Mouse (Mus musculus) limb, embryonic 14.5 days (tissue): ENCODE measurements around the gene Lrrc36. TPM values are rescaled to one million over a fixed set of nuclear protein-coding genes. Genes with fewer than 3 reads are reported as not detected.

Experiments
- ATAC-seq: fragments of 200-750 bp; cut with Nextera tagmentation; 2 replicates; pipeline ENCODE4 v1.8.0; 2017; ENCODE audit warnings: low read depth, moderate number of reproducible peaks, moderate TSS enrichment; ENCODE audit not compliant: low FRiP score
- DNase-seq: peaks from one replicate; pipeline ENCODE4 v3.0.0-alpha.2; 2015; ENCODE audit warnings: low spot score
- H3K27ac ChIP-seq: fragments of 300-500 bp; sonication (generic); replicated peaks from 2 replicates; pipeline ENCODE4 v1.5.1; 2014; ENCODE audit warnings: low read depth, mild to moderate bottlenecking, low read length, moderate library complexity, mixed read lengths
- H3K27me3 ChIP-seq: fragments of 300-500 bp; sonication (generic); 2 replicates; pipeline ENCODE4 v1.6.1; 2014; ENCODE audit warnings: low read length, mixed read lengths; ENCODE audit not compliant: control insufficient read depth, insufficient read depth
- H3K36me3 ChIP-seq: fragments of 300-500 bp; sonication (generic); 2 replicates; pipeline ENCODE4 v1.6.1; 2014; ENCODE audit warnings: mild to moderate bottlenecking, low read length, moderate library complexity, mixed read lengths; ENCODE audit not compliant: control insufficient read depth, insufficient read depth
- H3K4me1 ChIP-seq: fragments of 300-500 bp; sonication (generic); 2 replicates; pipeline ENCODE4 v1.6.1; 2014; ENCODE audit warnings: antibody characterized with exemption, low read length, mixed read lengths; ENCODE audit not compliant: control insufficient read depth, insufficient read depth
- H3K4me2 ChIP-seq: fragments of 300-500 bp; sonication (generic); replicated peaks from 2 replicates; pipeline ENCODE4 v1.6.1; 2014; ENCODE audit warnings: low read depth, mild to moderate bottlenecking, low read length, moderate library complexity; ENCODE audit not compliant: severe bottlenecking
- H3K4me3 ChIP-seq: fragments of 300-500 bp; sonication (generic); replicated peaks from 2 replicates; pipeline ENCODE4 v1.5.1; 2014; ENCODE audit warnings: low read length
- H3K9ac ChIP-seq: fragments of 300-500 bp; sonication (generic); 2 replicates; pipeline ENCODE4 v1.6.1; 2014; ENCODE audit warnings: mild to moderate bottlenecking, low read depth, low read length, moderate library complexity; ENCODE audit not compliant: severe bottlenecking
- H3K9me3 ChIP-seq: fragments of 300-500 bp; sonication (generic); 2 replicates; pipeline ENCODE4 v1.6.1; 2016; ENCODE audit warnings: low read length; ENCODE audit not compliant: control insufficient read depth
- POLR2A ChIP-seq: fragments of 200-500 bp; IDR thresholded peaks from 2 replicates; pipeline ENCODE4 v1.8.0; 2012; ENCODE audit warnings: inconsistent platforms, mild to moderate bottlenecking, moderate library complexity, borderline replicate concordance; ENCODE audit not compliant: insufficient read depth, insufficient read length; ENCODE audit errors: extremely low read depth
- WGBS: fragments of 180-500 bp; shearing (Covaris S2); extraction: QIAGEN DNeasy Blood & Tissue Kit; methylation state at CpG from one replicate; pipeline ENCODE4 v1.1.7; 2014; 5-methylcytosine and 5-hydroxymethylcytosine counted together
- polyA plus RNA-seq, 2 experiments: library from polyadenylated mRNA; depleted of rRNA in 1 of 2; stranded (reverse) in 1 of 2; unstranded in 1 of 2; fragments of >200 nt; fragmentation: Nextera tagmentation in 1 of 2; extraction: Ambion mirVana in 1 of 2; gene quantifications; 2 replicates each; pipeline versions ENCODE4 v1.2.1 to v1.2.3; 2012 to 2014

Gene Lrrc36
- polyA plus RNA-seq, 2 experiments = 0.62 to 0.84 TPM

- peaks cover 2% of the 10 kb centered on the region for H3K9me3 ChIP-seq
- WGBS = 60% methylated on average over 7 of the region's 7 CpGs
- no peak for TF ChIP-seq POLR2A
Observed at GRCm38 (mm10) chr8:105408331-105408730, 5.0 kb upstream of the Lrrc36 start.

GRCm38 (mm10) chr8:105409947-105410346 lies 3.4 kb upstream of the Lrrc36 start:
- Histone ChIP-seq H3K4me1 (peaks cover 4% of the 10 kb centered on the region), H3K9ac (no peak overlapping the region), H3K9me3 (peaks cover 4% of the 10 kb centered on the region), H3K4me3 (no peak overlapping the region), H3K27ac (no peak overlapping the region), H3K4me2 (no peak overlapping the region), H3K27me3 (peaks cover 24% of the 10 kb centered on the region), H3K36me3 (no peaks in the 10 kb centered on the region)
- DNase-seq = no peak
- TF ChIP-seq POLR2A = no peak
- WGBS = 95% methylated on average over 6 of the region's 6 CpGs
- ATAC-seq = no peak

More at GRCm38 (mm10) chr8:105408331-105408730, 5.0 kb upstream of the Lrrc36 start:
- no peak overlapping the region for H3K4me3 ChIP-seq
- H3K4me2 ChIP-seq = no peak overlapping the region
- H3K9ac ChIP-seq = no peak overlapping the region
- no peak overlapping the region for H3K27ac ChIP-seq
- ATAC-seq = no peak
- H3K27me3 ChIP-seq = peaks cover 16% of the 10 kb centered on the region
- H3K36me3 ChIP-seq = no peaks in the 10 kb centered on the region
- H3K4me1 ChIP-seq = peaks cover under 1% of the 10 kb centered on the region
- DNase-seq = no peak

GRCm38 (mm10) chr8:105418992-105419391 lies 5.6 kb downstream of the Lrrc36 start:
- Histone ChIP-seq H3K9me3 (no peaks in the 10 kb centered on the region), H3K36me3 (no peaks in the 10 kb centered on the region), H3K4me2 (no peak overlapping the region), H3K27me3 (peaks cover 10% of the 10 kb centered on the region), H3K4me3 (no peak overlapping the region), H3K9ac (no peak overlapping the region), H3K4me1 (no peaks in the 10 kb centered on the region), H3K27ac (no peak overlapping the region)
- DNase-seq = no peak
- no peak for TF ChIP-seq POLR2A
- WGBS = 65% methylated on average over 2 of the region's 2 CpGs
- no peak for ATAC-seq

DNA sequence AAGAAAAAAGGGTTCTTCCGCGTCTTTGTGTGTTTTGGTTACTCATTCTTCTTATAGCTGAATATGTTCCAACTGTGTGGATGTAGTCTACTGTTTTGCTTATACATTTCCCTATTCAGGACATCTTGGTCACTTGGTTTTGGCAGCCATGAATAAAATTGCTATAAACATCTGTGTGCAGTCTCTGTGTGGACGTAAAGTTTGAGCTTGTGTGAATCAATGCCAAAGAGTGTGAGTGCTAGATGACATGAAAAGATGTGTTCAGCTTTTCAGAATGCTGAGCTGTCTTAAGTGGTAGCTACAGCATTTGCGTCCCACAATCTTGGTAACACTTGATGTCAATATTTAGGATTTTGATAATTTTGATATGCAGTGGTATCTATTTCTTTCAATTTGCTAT lies 6.4 kb downstream of the Lrrc36 start:
- H3K4me1 ChIP-seq = no peaks in the 10 kb centered on the region
- DNase-seq = no peak
- H3K9ac ChIP-seq = no peak overlapping the region
- H3K27me3 ChIP-seq = peaks cover 8% of the 10 kb centered on the region; the same call in 1 of the 2 replicates
- TF ChIP-seq POLR2A = no peak
- no peaks in the 10 kb centered on the region for H3K36me3 ChIP-seq
- ATAC-seq = no peak
- no peak overlapping the region for H3K4me3 ChIP-seq
- H3K9me3 ChIP-seq = no peaks in the 10 kb centered on the region
- 85% methylated on average over 4 of the region's 4 CpGs for WGBS
- no peak overlapping the region for H3K27ac ChIP-seq
- no peak overlapping the region for H3K4me2 ChIP-seq

DNA sequence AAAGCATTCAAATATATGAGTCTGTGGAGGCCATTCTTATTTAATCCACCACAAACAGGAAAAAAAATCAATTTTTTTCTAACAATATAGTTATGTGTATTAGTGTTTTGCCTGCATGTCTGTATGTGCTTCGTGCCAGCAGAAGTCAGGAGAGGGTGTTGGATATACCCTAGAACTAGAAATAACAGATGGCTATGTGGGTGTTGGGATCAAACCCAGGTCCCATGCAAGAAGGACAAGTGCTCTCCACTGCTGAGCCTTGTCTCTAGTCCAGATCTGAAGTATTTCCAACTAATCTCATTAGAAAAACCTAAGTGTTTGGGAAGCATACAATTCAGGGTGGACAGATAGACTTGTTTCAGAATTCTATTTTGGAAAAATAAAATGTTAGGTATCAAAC lies 8.6 kb downstream of the Lrrc36 start:
- Histone ChIP-seq H3K27ac (no peak overlapping the region), H3K9me3 (no peaks in the 10 kb centered on the region), H3K4me3 (no peak overlapping the region), H3K27me3 (no peaks in the 10 kb centered on the region), H3K36me3 (no peaks in the 10 kb centered on the region), H3K9ac (no peak overlapping the region), H3K4me1 (no peaks in the 10 kb centered on the region), H3K4me2 (no peak overlapping the region)
- 70% methylated on average over 1 of the region's 1 CpGs for WGBS
- TF ChIP-seq POLR2A = no peak
- ATAC-seq = no peak
- no peak for DNase-seq

DNA sequence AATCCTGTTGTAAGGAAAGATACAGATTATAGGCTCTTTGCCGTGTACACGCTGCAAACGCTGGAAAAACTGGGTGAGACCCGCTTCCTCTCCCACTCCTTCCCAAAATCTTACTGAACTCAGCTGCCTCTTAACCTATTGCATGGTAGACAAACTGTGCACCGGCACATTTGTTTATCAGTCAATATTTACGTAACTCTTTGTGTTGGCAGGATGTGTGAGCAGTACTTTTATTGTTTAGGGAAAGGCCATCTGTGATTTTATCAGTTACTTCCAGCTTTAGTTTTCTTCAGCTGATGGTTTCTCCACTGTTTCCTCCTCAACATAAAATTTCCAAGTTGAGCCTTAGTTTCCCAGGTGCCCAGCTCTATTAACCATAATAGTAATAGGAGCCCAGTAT lies 13.5 kb downstream of the Lrrc36 start:
- H3K4me2 ChIP-seq = no peak overlapping the region
- TF ChIP-seq POLR2A = no peak
- H3K9ac ChIP-seq = no peak overlapping the region
- H3K27ac ChIP-seq = no peak overlapping the region
- H3K9me3 ChIP-seq = no peaks in the 10 kb centered on the region
- H3K36me3 ChIP-seq = no peaks in the 10 kb centered on the region
- DNase-seq (no peak), ATAC-seq (no peak)
- 76% methylated on average over 6 of the region's 6 CpGs for WGBS
- no peak overlapping the region for H3K4me3 ChIP-seq
- no peaks in the 10 kb centered on the region for H3K27me3 ChIP-seq
- H3K4me1 ChIP-seq = no peaks in the 10 kb centered on the region
